Mouse (Mus musculus) hindbrain, embryonic 15.5 days (tissue): ENCODE measurements around the gene 1700025G04Rik. TPM values are rescaled to one million over a fixed set of nuclear protein-coding genes. Genes with fewer than 3 reads are reported as not detected.

ENCODE experiments used
- ATAC-seq: fragments of 200-750 bp; cut with Nextera tagmentation; 2 replicates; pipeline ENCODE4 v1.8.0; 2017; ENCODE audit warnings: low read depth, moderate number of reproducible peaks, moderate TSS enrichment; ENCODE audit not compliant: low FRiP score
- H3K27ac ChIP-seq: fragments of 300-500 bp; sonication (generic); replicated peaks from 2 replicates; pipeline ENCODE4 v1.5.1; 2015; ENCODE audit warnings: mild to moderate bottlenecking, inconsistent platforms
- H3K27me3 ChIP-seq: fragments of 300-500 bp; sonication (generic); 2 replicates; pipeline ENCODE4 v1.6.1; 2015; ENCODE audit warnings: control low read depth, inconsistent platforms
- H3K36me3 ChIP-seq: fragments of 300-500 bp; sonication (generic); 2 replicates; pipeline ENCODE4 v1.6.1; 2015; ENCODE audit warnings: control low read depth, inconsistent platforms
- H3K4me1 ChIP-seq: fragments of 300-500 bp; sonication (generic); replicated peaks from 2 replicates; pipeline ENCODE4 v1.6.1; 2015; ENCODE audit warnings: control low read depth, inconsistent platforms
- H3K4me2 ChIP-seq: fragments of 300-500 bp; sonication (generic); 2 replicates; pipeline ENCODE4 v1.6.1; 2015; ENCODE audit warnings: moderate library complexity, mild to moderate bottlenecking, inconsistent platforms
- H3K4me3 ChIP-seq: fragments of 300-500 bp; sonication (generic); 2 replicates; pipeline ENCODE4 v1.5.1; 2015; ENCODE audit warnings: mild to moderate bottlenecking, inconsistent platforms
- H3K9ac ChIP-seq: fragments of 300-500 bp; sonication (generic); 2 replicates; pipeline ENCODE4 v1.6.1; 2015; ENCODE audit warnings: inconsistent platforms
- H3K9me3 ChIP-seq: fragments of 300-500 bp; sonication (generic); 2 replicates; pipeline ENCODE4 v1.6.1; 2016; ENCODE audit warnings: control low read depth, inconsistent platforms
- WGBS: fragments of 180-500 bp; shearing (Covaris S2); methylation state at CpG from one replicate; pipeline ENCODE4 v1.1.7; 2015; 5-methylcytosine and 5-hydroxymethylcytosine counted together
- polyA plus RNA-seq: library from polyadenylated mRNA; unstranded; fragments of >200 nt; fragmentation: Nextera tagmentation; extraction: Ambion mirVana; gene quantifications from 2 replicates; pipeline ENCODE4 v1.2.1, GENCODE M21; 2015

1700025G04Rik gene
- polyA plus RNA-seq, 1 experiment from 2014 or later, result 33.9 TPM

DNA sequence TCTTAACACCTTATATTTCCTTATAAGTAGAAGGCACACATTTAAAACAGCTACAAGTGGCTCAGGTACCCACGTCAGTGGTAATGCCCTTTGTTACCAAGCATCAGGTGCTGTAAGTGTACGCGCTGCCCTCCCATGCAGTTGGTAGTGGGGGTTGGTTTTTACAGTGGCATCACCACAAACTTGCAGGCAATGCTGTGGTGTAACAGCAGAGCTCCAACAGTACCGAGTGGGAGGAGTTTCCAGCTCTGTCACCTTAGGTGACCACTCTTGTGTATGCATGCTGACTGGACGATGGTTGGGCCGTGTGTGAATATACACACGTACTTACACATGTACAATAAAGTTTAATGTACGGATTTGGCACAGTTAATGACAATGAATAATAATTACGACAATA is 175.4 kb downstream of the 1700025G04Rik start:
- H3K4me2 ChIP-seq, result no peak overlapping the region
- no peaks in the 10 kb centered on the region for H3K27me3 ChIP-seq
- WGBS, result 95% methylated on average over 9 of the region's 9 CpGs
- H3K4me1 ChIP-seq, result peaks cover 8% of the 10 kb centered on the region; the same call in 1 of the 2 replicates
- no peak overlapping the region for H3K27ac ChIP-seq
- H3K4me3 ChIP-seq, result no peak overlapping the region
- H3K36me3 ChIP-seq, result no peaks in the 10 kb centered on the region
- no peak overlapping the region for H3K9ac ChIP-seq
- ATAC-seq, result no peak
- no peaks in the 10 kb centered on the region for H3K9me3 ChIP-seq

DNA sequence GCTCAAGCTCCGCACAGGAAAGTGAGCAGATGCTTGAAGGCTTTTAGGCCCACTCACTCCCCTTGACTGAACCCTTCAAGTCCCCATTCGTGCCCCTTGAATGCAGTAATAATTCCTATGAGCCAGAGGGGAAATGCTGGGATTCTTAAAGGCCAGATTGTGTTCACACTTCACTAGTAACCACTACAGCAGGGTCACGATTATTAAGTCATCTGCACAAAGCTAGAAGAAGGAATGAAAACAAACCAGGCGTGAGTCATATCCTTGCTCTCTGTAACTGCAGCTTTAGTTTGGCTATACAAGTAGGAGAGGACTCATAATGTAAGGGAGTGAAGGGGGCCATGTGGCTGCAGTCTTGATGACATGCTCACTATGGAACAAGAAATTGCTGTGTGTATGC is 182.9 kb downstream of the 1700025G04Rik start:
- no peak for ATAC-seq
- Histone ChIP-seq H3K4me2 (no peak overlapping the region), H3K9me3 (no peaks in the 10 kb centered on the region), H3K27ac (no peak overlapping the region), H3K4me3 (no peak overlapping the region), H3K36me3 (no peaks in the 10 kb centered on the region), H3K4me1 (no peaks in the 10 kb centered on the region), H3K27me3 (no peaks in the 10 kb centered on the region), H3K9ac (no peak overlapping the region)
- 76% methylated on average over 4 of the region's 4 CpGs for WGBS

DNA sequence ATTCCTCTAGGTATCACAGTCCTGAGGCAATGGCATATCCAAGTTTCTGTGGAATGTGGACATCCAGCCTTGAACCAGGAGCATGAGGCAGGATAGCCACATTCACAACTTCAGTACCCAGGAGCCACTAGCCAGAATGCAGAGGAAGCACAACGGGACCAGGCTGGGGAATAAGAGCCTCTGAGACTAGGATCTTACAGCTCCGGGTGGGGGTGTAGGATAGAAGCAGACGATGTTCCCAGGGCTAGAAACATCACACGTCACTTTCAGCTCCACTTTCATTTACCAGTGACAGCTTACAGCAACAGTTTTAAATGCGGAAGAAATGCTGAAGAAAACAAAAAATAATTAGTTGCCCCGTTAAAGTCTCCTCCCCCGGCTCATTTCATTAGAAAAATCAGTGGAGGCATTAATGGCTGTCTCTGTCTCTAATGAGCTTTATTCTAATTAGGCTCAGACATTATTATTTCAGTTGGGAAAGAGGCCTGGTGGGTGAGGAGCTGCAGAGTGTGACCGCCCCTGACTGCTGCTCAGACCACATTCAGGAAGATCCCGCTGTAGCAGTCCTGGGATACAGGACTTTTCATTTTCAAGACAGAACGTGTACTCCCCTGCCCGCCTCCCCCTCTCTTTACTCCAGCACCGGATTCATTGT is 189.1 kb downstream of the 1700025G04Rik start:
- H3K36me3 ChIP-seq, result no peaks in the 10 kb centered on the region
- H3K4me2 ChIP-seq, result no peak overlapping the region
- H3K4me1 ChIP-seq, result peaks cover 23% of the 10 kb centered on the region
- H3K27me3 ChIP-seq, result no peaks in the 10 kb centered on the region
- H3K4me3 ChIP-seq, result no peak overlapping the region
- WGBS, result 37% methylated on average over 12 of the region's 12 CpGs
- peak overlapping the region; percentile 28; the same call in 1 of the 2 replicates for H3K27ac ChIP-seq
- no peaks in the 10 kb centered on the region for H3K9me3 ChIP-seq
- no peak overlapping the region for H3K9ac ChIP-seq
- ATAC-seq, result peak; percentile 58; the same call in 1 of the 2 replicates

DNA sequence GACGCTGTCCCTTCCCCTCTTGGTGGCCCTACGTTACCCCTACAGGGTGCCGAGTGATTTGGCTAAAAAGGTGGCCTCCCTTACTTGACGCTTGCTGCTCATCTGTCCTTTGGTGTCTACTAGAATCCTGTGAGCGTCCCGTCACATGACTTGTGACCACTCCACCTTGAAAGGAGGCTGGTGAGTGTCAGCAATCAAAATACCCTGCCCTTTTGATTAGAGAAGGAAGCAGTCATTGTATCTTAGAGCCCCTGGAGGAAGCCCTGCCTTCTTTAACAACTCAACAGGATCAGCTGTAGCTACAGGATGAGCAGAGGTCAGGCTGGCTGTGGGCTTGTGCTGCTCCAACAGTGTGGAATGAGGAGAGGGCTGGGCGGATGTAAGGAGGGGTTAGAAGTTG is 190.0 kb downstream of the 1700025G04Rik start:
- no peaks in the 10 kb centered on the region for H3K27me3 ChIP-seq
- 83% methylated on average over 7 of the region's 7 CpGs for WGBS
- H3K36me3 ChIP-seq, result no peaks in the 10 kb centered on the region
- no peaks in the 10 kb centered on the region for H3K9me3 ChIP-seq
- H3K4me2 ChIP-seq, result no peak overlapping the region
- ATAC-seq, result no peak
- H3K27ac ChIP-seq, result peak overlapping the region; percentile 28; the same call in 1 of the 2 replicates
- H3K4me3 ChIP-seq, result no peak overlapping the region
- H3K4me1 ChIP-seq, result peaks cover 23% of the 10 kb centered on the region
- no peak overlapping the region for H3K9ac ChIP-seq

DNA sequence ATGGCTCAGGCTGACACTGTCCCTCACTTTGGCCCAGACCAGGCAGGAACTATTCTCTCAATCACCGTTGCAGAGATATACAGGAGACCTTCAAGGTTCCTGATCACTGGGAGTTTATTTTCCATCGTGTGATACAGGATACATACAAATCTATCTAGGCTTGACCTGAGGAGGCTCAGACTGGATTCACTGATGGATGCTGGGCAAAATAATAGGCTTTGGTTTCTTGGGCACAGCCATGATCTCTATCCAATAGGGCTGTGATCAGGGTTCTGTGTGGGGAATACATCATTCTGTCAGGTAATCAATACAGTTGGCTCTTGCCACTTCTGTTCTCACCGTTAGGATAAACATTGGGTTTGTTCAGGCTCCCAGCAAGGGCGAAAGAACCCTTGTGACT is 194.5 kb downstream of the 1700025G04Rik start:
- no peaks in the 10 kb centered on the region for H3K9me3 ChIP-seq
- 0 out of 2 replicates have a peak, but pooled peaks have one; percentile 51 for ATAC-seq
- no peaks in the 10 kb centered on the region for H3K36me3 ChIP-seq
- no peak overlapping the region for H3K4me3 ChIP-seq
- WGBS, result 73% methylated on average over 4 of the region's 4 CpGs
- no peak overlapping the region for H3K4me2 ChIP-seq
- H3K4me1 ChIP-seq, result peaks cover 18% of the 10 kb centered on the region
- H3K27ac ChIP-seq, result no peak overlapping the region
- no peak overlapping the region for H3K9ac ChIP-seq
- H3K27me3 ChIP-seq, result no peaks in the 10 kb centered on the region

DNA sequence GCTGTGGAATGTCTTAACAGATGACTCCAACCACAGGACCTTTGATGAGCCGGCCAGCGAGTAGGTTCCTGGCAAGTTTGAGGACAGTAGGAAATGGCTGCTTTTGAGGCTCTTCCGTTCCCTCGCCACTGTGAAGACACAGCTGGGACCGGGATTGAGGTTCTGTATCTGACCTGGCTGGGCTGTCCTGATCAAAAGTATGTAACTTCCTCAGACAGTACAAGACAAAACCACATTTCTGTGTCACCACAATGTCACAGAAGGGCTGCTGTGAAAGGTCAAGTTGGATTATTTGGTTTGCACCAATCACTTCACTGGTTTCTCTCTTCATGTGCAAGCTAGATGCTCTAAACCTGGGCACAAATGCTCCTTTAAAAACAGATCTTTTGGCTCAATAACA is 195.9 kb downstream of the 1700025G04Rik start:
- Histone ChIP-seq H3K4me3 (no peak overlapping the region), H3K4me1 (peaks cover 17% of the 10 kb centered on the region), H3K9ac (no peak overlapping the region), H3K36me3 (no peaks in the 10 kb centered on the region), H3K9me3 (no peaks in the 10 kb centered on the region), H3K4me2 (no peak overlapping the region), H3K27me3 (no peaks in the 10 kb centered on the region), H3K27ac (no peak overlapping the region)
- no peak for ATAC-seq
- 88% methylated on average over 5 of the region's 5 CpGs for WGBS

DNA sequence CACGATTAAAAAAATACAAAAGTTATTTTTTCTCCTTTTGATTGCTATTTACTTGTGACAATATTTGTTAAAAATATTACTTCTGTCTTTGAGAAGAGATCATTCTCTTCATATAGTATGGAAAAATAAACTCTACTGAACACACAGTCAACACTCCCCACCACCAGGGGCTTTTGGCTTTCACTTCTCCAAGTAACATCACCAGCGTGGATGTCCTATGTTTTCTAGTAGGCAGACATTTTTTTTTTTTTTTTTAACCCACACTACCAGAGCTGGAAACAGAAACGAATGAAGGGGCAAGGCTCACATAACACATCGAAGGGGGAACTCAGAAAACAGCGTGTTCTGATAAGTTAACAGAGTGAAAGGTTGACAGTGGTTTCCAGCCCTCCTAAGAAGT is 197.9 kb downstream of the 1700025G04Rik start:
- H3K36me3 ChIP-seq, result no peaks in the 10 kb centered on the region
- H3K9ac ChIP-seq, result no peak overlapping the region
- no peak overlapping the region for H3K4me2 ChIP-seq
- H3K27me3 ChIP-seq, result no peaks in the 10 kb centered on the region
- peaks cover 23% of the 10 kb centered on the region for H3K4me1 ChIP-seq
- no peaks in the 10 kb centered on the region for H3K9me3 ChIP-seq
- H3K27ac ChIP-seq, result no peak overlapping the region
- WGBS, result 92% methylated on average over 5 of the region's 5 CpGs
- no peak for ATAC-seq
- no peak overlapping the region for H3K4me3 ChIP-seq

DNA sequence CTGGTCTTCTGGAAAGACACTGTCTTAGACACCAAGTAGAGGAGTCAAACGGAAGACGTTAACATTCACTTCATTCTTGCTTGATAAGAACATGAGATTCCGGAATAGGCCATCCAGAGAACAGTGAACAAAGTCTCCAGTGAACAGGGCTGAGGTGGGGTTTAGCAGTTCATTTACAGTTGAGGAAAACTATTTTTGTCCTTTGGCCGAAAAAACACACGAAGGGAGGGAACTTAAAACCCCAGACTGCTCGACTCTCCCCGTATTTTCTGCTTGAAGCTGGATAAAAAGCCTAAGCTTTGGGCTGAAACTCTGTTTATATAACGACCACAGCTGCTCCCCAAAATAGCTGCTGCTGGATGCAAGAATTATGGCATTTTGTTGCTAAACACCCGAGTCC is 198.7 kb downstream of the 1700025G04Rik start:
- WGBS, result 86% methylated on average over 9 of the region's 9 CpGs

DNA sequence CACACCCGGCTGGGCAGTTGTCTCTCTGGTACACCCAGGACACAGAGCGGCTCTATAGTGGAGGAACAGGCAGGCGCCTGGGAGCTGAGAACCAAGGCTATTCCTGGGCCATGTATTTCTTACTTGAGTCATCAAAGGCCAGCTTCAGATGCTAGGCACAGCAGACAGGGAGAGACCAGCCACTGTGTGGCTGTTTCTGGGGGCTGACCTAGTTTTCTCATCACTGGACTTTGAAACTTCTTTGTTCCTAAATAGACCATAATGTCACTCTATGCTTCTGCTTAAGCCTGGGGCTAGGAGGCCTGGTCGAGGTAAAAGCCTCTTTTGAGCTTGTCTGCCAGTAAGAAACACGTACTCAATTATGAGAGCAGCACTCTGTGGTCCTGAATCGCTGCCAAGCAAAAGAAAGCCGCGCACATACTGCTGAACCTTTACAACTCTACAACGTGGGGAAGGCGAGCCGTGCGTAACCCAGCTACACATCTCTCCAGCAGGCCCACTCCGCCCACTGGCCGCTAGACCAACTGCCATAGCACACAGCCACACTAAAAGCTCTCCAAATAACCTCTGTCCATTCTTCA is 199.8 kb downstream of the 1700025G04Rik start:
- H3K9ac ChIP-seq, result no peak overlapping the region
- ATAC-seq, result peak; percentile 64; the same call in 1 of the 2 replicates
- 45% methylated on average over 14 of the region's 14 CpGs for WGBS
- H3K4me2 ChIP-seq, result no peak overlapping the region
- H3K36me3 ChIP-seq, result no peaks in the 10 kb centered on the region
- no peaks in the 10 kb centered on the region for H3K9me3 ChIP-seq
- no peak overlapping the region for H3K4me3 ChIP-seq
- peak overlapping the region; percentile 43 for H3K27ac ChIP-seq
- peaks cover 20% of the 10 kb centered on the region for H3K4me1 ChIP-seq
- no peaks in the 10 kb centered on the region for H3K27me3 ChIP-seq

More for the DNA sequence above, 198.7 kb downstream of the 1700025G04Rik start:
- Histone ChIP-seq H3K27me3 (no peaks in the 10 kb centered on the region), H3K4me2 (no peak overlapping the region), H3K9ac (no peak overlapping the region), H3K27ac (no peak overlapping the region), H3K4me3 (no peak overlapping the region), H3K4me1 (peaks cover 20% of the 10 kb centered on the region), H3K9me3 (no peaks in the 10 kb centered on the region), H3K36me3 (no peaks in the 10 kb centered on the region)
- ATAC-seq, result no peak

DNA sequence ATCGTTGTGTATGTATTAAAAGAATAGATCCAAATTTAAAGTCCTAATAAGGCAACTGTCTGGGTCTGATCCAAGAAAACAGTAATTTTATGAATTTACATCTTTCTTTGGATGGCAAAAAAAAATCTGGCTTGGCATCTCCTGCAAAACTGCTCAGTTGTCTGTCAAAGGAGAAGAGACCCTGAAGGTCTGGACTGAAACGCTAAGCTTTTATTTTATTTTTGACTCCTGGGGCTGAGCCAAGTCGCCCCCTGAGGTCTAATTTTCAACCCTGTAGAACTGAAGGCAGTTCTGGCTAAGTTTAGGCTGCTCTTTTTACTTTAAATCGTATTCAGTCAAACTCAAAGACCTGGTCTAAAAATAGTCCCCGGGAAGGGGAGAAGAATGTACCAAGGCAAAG is 202.3 kb downstream of the 1700025G04Rik start:
- Histone ChIP-seq H3K4me2 (no peak overlapping the region), H3K27ac (no peak overlapping the region), H3K36me3 (no peaks in the 10 kb centered on the region), H3K4me3 (no peak overlapping the region), H3K9ac (no peak overlapping the region), H3K4me1 (peaks cover 20% of the 10 kb centered on the region), H3K27me3 (no peaks in the 10 kb centered on the region), H3K9me3 (no peaks in the 10 kb centered on the region)
- 63% methylated on average over 5 of the region's 5 CpGs for WGBS
- no peak for ATAC-seq

DNA sequence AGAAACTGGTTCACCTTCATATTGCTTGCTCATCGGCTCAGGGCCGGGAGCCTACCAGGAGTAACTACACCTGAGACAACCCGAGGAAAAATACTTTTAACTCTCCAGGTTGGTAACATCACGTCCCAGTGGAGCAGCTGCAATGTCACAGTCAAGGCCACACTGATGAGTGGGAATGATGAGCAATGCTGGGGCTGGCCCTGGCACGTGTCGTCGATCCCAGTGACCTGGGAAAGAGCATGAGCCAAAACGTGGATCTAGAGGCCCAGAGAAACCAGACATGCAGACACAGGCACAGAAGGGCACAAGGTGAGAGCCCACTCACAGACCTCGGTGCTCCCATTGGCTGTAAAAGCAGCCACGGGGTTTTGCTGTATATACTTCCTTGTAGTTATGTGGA is 202.8 kb downstream of the 1700025G04Rik start:
- no peak overlapping the region for H3K4me2 ChIP-seq
- H3K4me3 ChIP-seq, result no peak overlapping the region
- no peaks in the 10 kb centered on the region for H3K36me3 ChIP-seq
- no peak for ATAC-seq
- H3K9me3 ChIP-seq, result no peaks in the 10 kb centered on the region
- WGBS, result 85% methylated on average over 10 of the region's 10 CpGs
- no peaks in the 10 kb centered on the region for H3K27me3 ChIP-seq
- peaks cover 20% of the 10 kb centered on the region for H3K4me1 ChIP-seq
- H3K9ac ChIP-seq, result no peak overlapping the region
- no peak overlapping the region for H3K27ac ChIP-seq

DNA sequence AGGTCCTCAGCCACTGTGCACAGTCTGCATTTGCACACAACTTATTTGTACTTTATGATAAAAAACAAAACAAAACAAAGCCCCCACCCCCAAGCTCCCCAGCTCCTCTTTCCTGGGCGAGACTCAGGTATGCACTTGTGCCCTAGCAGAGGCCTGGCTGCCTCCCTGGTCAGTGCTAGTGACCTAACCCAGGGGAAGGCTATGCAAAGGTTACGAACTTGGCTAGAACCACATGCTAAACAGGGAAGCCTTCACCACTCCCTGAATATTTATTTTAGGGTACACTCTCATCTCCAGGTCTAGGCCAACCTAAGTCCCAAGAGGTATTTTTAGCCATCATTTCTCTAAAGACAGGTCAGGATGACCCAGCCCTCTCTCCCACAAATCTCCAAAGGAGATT is 203.8 kb downstream of the 1700025G04Rik start:
- H3K4me1 ChIP-seq, result peaks cover 20% of the 10 kb centered on the region
- H3K9ac ChIP-seq, result no peak overlapping the region
- H3K36me3 ChIP-seq, result no peaks in the 10 kb centered on the region
- no peaks in the 10 kb centered on the region for H3K9me3 ChIP-seq
- ATAC-seq, result no peak
- H3K4me2 ChIP-seq, result no peak overlapping the region
- H3K27me3 ChIP-seq, result no peaks in the 10 kb centered on the region
- H3K27ac ChIP-seq, result no peak overlapping the region
- no peak overlapping the region for H3K4me3 ChIP-seq
- WGBS, result 85% methylated on average over 2 of the region's 2 CpGs
